Mouse (Mus musculus) G1E (cell line): ENCODE measurements around the gene Vash1.

Source experiments
- CTCF ChIP-seq: IDR thresholded peaks from 2 replicates; pipeline ENCODE4 v1.5.1; 2012; ENCODE audit warnings: low read depth, low read length, inconsistent platforms, mixed read lengths
- GATA1 ChIP-seq: IDR thresholded peaks from 2 replicates; pipeline ENCODE4 v1.6.1; 2012; ENCODE audit warnings: borderline replicate concordance, low read length, inconsistent platforms, mixed read lengths
- TAL1 ChIP-seq: conservative IDR thresholded peaks from 2 replicates; pipeline ENCODE4 v1.6.1; 2012; ENCODE audit warnings: low read depth, low read length, inconsistent platforms, mixed read lengths

- no peak for TF ChIP-seq CTCF
- no peak for TF ChIP-seq TAL1
- no peak for TF ChIP-seq GATA1
These were observed 6.8 kb downstream of the Vash1 start for GRCm38 (mm10) chr12:86685275-86685674.
